Mouse (Mus musculus): Measurements from ENCODE around the gene Epm2aip1. TPM values are rescaled to one million over a fixed set of nuclear protein-coding genes. Genes with fewer than 3 reads are reported as not detected.

Gene Epm2aip1
- total and polyA plus RNA-seq, 3 experiments, result 3.4 to 7.4 TPM; not detected in 1

- no peak for TF ChIP-seq RCOR1 (IDR thresholded peaks at IDR 0.05; ENCODE audit: low read depth, low read length)
- TF ChIP-seq CTCF (IDR thresholded peaks at IDR 0.05 in 2 of 3, conservative IDR thresholded peaks at IDR 0.05 in 1 of 3; ENCODE audit: control insufficient read depth in 1 of 3, insufficient read depth in 1 of 3, low read depth in 2 of 3, low read length in 3 of 3, poor library complexity in 1 of 3, severe bottlenecking in 1 of 3), result peak; percentile 2 to 54 (median 21); a peak in 4 of 6 replicates
- TF ChIP-seq POLR2AphosphoS2 (IDR thresholded peaks at IDR 0.05; ENCODE audit: low read length), result no peak
- Histone ChIP-seq H3K9me3 (replicated peaks; ENCODE audit: insufficient read depth, low read length) (no peaks in the 10 kb centered on the region), H3K79me2 (ENCODE audit: control insufficient read depth, insufficient read depth, low read length, poor library complexity) (no peaks in the 10 kb centered on the region), H3K9ac (ENCODE audit: control insufficient read depth, low read depth, low read length, poor library complexity, severe bottlenecking) (no peak overlapping the region), H3K4me1 (ENCODE audit: control insufficient read depth in 1 of 2, insufficient read depth in 2 of 2, low read length in 2 of 2) (no peaks in the 10 kb centered on the region), H3K4me3 (ENCODE audit: control insufficient read depth in 1 of 2, insufficient read depth in 1 of 2, low read depth in 2 of 2, low read length in 2 of 2) (no peak overlapping the region), H3K27ac (ENCODE audit: control insufficient read depth, low read depth, low read length) (no peak overlapping the region), H3K27me3 (ENCODE audit: control insufficient read depth in 1 of 2, insufficient read depth in 2 of 2, low read length in 2 of 2) (no peaks in the 10 kb centered on the region), H3K36me3 (ENCODE audit: control insufficient read depth in 1 of 2, insufficient read depth in 2 of 2, low read length in 2 of 2) (peaks cover 0 to 21% of the 10 kb centered on the region in 2 experiments; a peak in 2 of 4 replicates)
- DNase-seq (ENCODE audit: low read depth, low spot score), result no peak
These were observed 37.0 kb upstream of the Epm2aip1 start for GRCm38 (mm10) chr9:111234701-111235100.

DNA sequence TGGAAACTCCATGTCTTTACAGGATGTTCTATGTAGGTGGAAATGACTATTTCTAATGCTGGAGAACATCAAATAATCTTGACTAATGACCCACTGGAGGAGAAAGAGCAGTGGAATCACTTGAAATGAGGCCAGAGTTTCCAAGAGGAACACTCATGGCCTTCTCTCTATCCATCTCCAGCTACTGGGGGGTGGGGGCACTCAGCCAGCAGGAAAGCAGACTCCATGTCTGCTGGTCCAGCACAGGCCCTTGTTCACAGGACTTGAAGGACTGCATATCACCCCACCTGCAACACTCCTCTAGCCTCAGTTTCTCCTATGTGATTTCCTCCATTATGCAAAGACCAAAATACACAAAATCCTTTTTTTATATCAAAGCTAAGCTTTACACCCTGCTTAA, 34.0 kb upstream of the Epm2aip1 start:
- Histone ChIP-seq H3K27ac (ENCODE audit: control insufficient read depth, low read depth, low read length) (no peak overlapping the region), H3K36me3 (ENCODE audit: control insufficient read depth in 1 of 2, insufficient read depth in 2 of 2, low read length in 2 of 2) (peaks cover 0 to 19% of the 10 kb centered on the region in 2 experiments; a peak in 2 of 4 replicates), H3K27me3 (ENCODE audit: control insufficient read depth in 1 of 2, insufficient read depth in 2 of 2, low read length in 2 of 2) (no peaks in the 10 kb centered on the region), H3K9ac (ENCODE audit: control insufficient read depth, low read depth, low read length, poor library complexity, severe bottlenecking) (no peak overlapping the region), H3K4me1 (ENCODE audit: control insufficient read depth in 1 of 2, insufficient read depth in 2 of 2, low read length in 2 of 2) (no peaks in the 10 kb centered on the region), H3K9me3 (replicated peaks; ENCODE audit: insufficient read depth, low read length) (no peaks in the 10 kb centered on the region), H3K79me2 (ENCODE audit: control insufficient read depth, insufficient read depth, low read length, poor library complexity) (no peaks in the 10 kb centered on the region), H3K4me3 (ENCODE audit: control insufficient read depth in 1 of 2, insufficient read depth in 1 of 2, low read depth in 2 of 2, low read length in 2 of 2) (no peak overlapping the region)
- TF ChIP-seq ELF1 (IDR thresholded peaks at IDR 0.05; ENCODE audit: low read depth, low read length) (no peak), HCFC1 (IDR thresholded peaks at IDR 0.05; ENCODE audit: low read depth, low read length) (no peak), USF1 (IDR thresholded peaks at IDR 0.05; ENCODE audit: low read depth, low read length) (no peak), ZNF384 (IDR thresholded peaks at IDR 0.05; ENCODE audit: low read depth, low read length) (no peak), JUND (IDR thresholded peaks at IDR 0.05; ENCODE audit: low read depth, low read length) (no peak), POLR2AphosphoS2 (IDR thresholded peaks at IDR 0.05; ENCODE audit: low read length) (no peak), USF2 (IDR thresholded peaks at IDR 0.05; ENCODE audit: borderline replicate concordance in 1 of 2, insufficient read depth in 1 of 2, low read depth in 1 of 2, low read length in 2 of 2) (no peak), MYC (IDR thresholded peaks at IDR 0.05; ENCODE audit: low read depth, low read length) (no peak), RAD21 (IDR thresholded peaks at IDR 0.05; ENCODE audit: low read depth, low read length) (no peak), BHLHE40 (IDR thresholded peaks at IDR 0.05; ENCODE audit: borderline replicate concordance, low read depth, low read length) (no peak), RCOR1 (IDR thresholded peaks at IDR 0.05; ENCODE audit: low read depth, low read length) (no peak), POLR2A (IDR thresholded peaks at IDR 0.05; ENCODE audit: control insufficient read depth in 1 of 2, insufficient read depth in 1 of 2, low read depth in 1 of 2, low read length in 2 of 2, poor library complexity in 1 of 2) (no peak), TAL1 (IDR thresholded peaks at IDR 0.05; ENCODE audit: low read length) (no peak), SMC3 (IDR thresholded peaks at IDR 0.05; ENCODE audit: low read depth, low read length) (no peak), MAX (IDR thresholded peaks at IDR 0.05; ENCODE audit: low read length) (no peak), CHD2 (IDR thresholded peaks at IDR 0.05; ENCODE audit: low read length) (no peak)
- no peak for DNase-seq (ENCODE audit: low read depth, low spot score)

Measured in MEL (cell line).